Mouse (Mus musculus) small intestine, adult 2 months (tissue): ENCODE results near the gene Cfap157.

Experiments used
- CTCF ChIP-seq: fragments of 200-500 bp; IDR thresholded peaks from 2 replicates; pipeline ENCODE4 v1.5.1; 2012; ENCODE audit warnings: low read depth, mild to moderate bottlenecking, control low read depth, inconsistent platforms, low read length, moderate library complexity, mixed read lengths; ENCODE audit not compliant: insufficient replicate concordance, insufficient read length; ENCODE audit errors: extremely low read depth
- POLR2A ChIP-seq: fragments of 200-500 bp; IDR thresholded peaks from 2 replicates; pipeline ENCODE4 v1.6.1; 2012; ENCODE audit warnings: low read depth, mild to moderate bottlenecking, control low read depth, inconsistent platforms, low read length, moderate library complexity

GRCm38 (mm10) chr2:32729547-32729946, 54.7 kb downstream of the Cfap157 start:
- TF ChIP-seq POLR2A (no peak), CTCF (no peak)
